In the genomic region with DNA sequence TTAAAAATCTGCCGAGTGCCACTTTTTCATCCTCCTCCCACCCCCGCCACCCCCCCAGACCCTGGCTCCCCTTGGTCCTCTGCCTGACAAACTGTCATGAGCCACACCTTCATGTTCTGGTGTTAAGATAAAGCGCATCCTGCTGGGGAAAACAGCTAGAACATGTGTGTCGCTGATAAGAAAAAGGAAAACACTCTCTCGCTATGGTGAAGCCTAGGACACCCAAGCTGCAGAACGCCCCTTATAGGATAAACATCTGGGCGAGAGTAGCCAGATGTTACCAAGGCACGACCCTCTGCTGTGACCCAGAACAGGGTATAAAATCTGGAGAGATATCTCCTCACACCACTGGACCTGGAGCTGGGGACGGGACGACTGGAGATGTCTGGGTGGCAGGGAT, we compare ENCODE assay signal across 11 mouse cellular contexts.
DNase-seq lines count a peak whose midpoint lies in the region; ATAC-seq and TF ChIP-seq lines count a peak whose summit lies in the region.
"Had no signal": no experiment of that assay in that cellular context is flagged by ENCODE, and none has a peak within 500 bp of the region (broad histone marks: within the 10 kb centered on the region; RNA-seq: fewer than 3 reads in every experiment).

No protein-coding gene starts in this region.

- peaks cover 59% of the 10 kb centered on the region for H3K4me1 ChIP-seq in hindbrain, embryonic 10.5 days (replicated peaks)
- peaks cover 42% of the 10 kb centered on the region for H3K4me1 ChIP-seq in hindbrain, embryonic 12.5 days
- H3K4me1 ChIP-seq in MEL (ENCODE audit: control insufficient read depth in 1 of 2, insufficient read depth in 2 of 2, low read length in 2 of 2), result peaks cover 8 to 53% of the 10 kb centered on the region in 2 experiments
- H3K4me1 ChIP-seq in embryonic facial prominence, embryonic 11.5 days (ENCODE audit: control insufficient read depth, insufficient read depth, low read length), result peaks cover under 1% of the 10 kb centered on the region; the same call in 1 of the 2 replicates
- peaks cover 80% of the 10 kb centered on the region for H3K4me1 ChIP-seq in liver, embryonic 12.5 days
- peaks cover 18% of the 10 kb centered on the region for H3K4me1 ChIP-seq in forebrain, embryonic 12.5 days

- TF ChIP-seq CTCF in MEL (IDR thresholded peaks at IDR 0.05 in 2 of 3, conservative IDR thresholded peaks at IDR 0.05 in 1 of 3; ENCODE audit: control insufficient read depth in 1 of 3, insufficient read depth in 1 of 3, low read depth in 2 of 3, low read length in 3 of 3, poor library complexity in 1 of 3, severe bottlenecking in 1 of 3), result no peak

- peak; percentile 87 to 93 for TF ChIP-seq EP300 in MEL (IDR thresholded peaks at IDR 0.05; ENCODE audit: low read depth in 1 of 2, low read length in 2 of 2)

- H3K4me3 ChIP-seq in hindbrain, embryonic 10.5 days, result no peak overlapping the region
- H3K4me3 ChIP-seq in hindbrain, embryonic 12.5 days, result no peak overlapping the region
- no peak overlapping the region; a peak in 1 of 4 replicates for H3K4me3 ChIP-seq in MEL (ENCODE audit: control insufficient read depth in 1 of 2, insufficient read depth in 1 of 2, low read depth in 2 of 2, low read length in 2 of 2)
- no peak overlapping the region for H3K4me3 ChIP-seq in embryonic facial prominence, embryonic 11.5 days (ENCODE audit: low read depth, low read length)
- H3K4me3 ChIP-seq in liver, embryonic 12.5 days, result 0 out of 2 replicates have a peak overlapping the region, but pooled peaks have one; percentile 4
- no peak overlapping the region for H3K4me3 ChIP-seq in forebrain, embryonic 12.5 days (replicated peaks)
- H3K4me3 ChIP-seq: neural tube, embryonic 12.5 days had no signal

- H3K27me3 ChIP-seq in hindbrain, embryonic 10.5 days (ENCODE audit: insufficient read depth, poor library complexity, severe bottlenecking), result peaks cover 11% of the 10 kb centered on the region; the same call in 1 of the 2 replicates
- no peaks in the 10 kb centered on the region for H3K27me3 ChIP-seq in hindbrain, embryonic 12.5 days
- H3K27me3 ChIP-seq in MEL (ENCODE audit: control insufficient read depth in 1 of 2, insufficient read depth in 2 of 2, low read length in 2 of 2), result no peaks in the 10 kb centered on the region
- no peaks in the 10 kb centered on the region for H3K27me3 ChIP-seq in embryonic facial prominence, embryonic 11.5 days (ENCODE audit: control insufficient read depth, insufficient read depth, low read length)
- 0 out of 2 replicates have a peak, but pooled peaks cover 7% of the 10 kb centered on the region for H3K27me3 ChIP-seq in liver, embryonic 12.5 days (replicated peaks)
- H3K27me3 ChIP-seq in forebrain, embryonic 12.5 days, result no peaks in the 10 kb centered on the region
- H3K27me3 ChIP-seq: CH12.LX; neural tube, embryonic 12.5 days had no signal

- peak overlapping the region; percentile 50; the same call in 1 of the 2 replicates for H3K27ac ChIP-seq in hindbrain, embryonic 10.5 days
- no peak overlapping the region for H3K27ac ChIP-seq in hindbrain, embryonic 12.5 days
- peak overlapping the region; percentile 87 for H3K27ac ChIP-seq in MEL (ENCODE audit: control insufficient read depth, low read depth, low read length)
- H3K27ac ChIP-seq in embryonic facial prominence, embryonic 11.5 days (replicated peaks; ENCODE audit: low read depth, low read length), result 0 out of 2 replicates have a peak overlapping the region, but pooled peaks have one; percentile 28
- H3K27ac ChIP-seq in liver, embryonic 12.5 days, result peak overlapping the region; percentile 88
- H3K27ac ChIP-seq in forebrain, embryonic 12.5 days, result no peak overlapping the region
- H3K27ac ChIP-seq: neural tube, embryonic 12.5 days had no signal

- no peaks in the 10 kb centered on the region for H3K36me3 ChIP-seq in hindbrain, embryonic 10.5 days
- no peaks in the 10 kb centered on the region for H3K36me3 ChIP-seq in hindbrain, embryonic 12.5 days
- H3K36me3 ChIP-seq in MEL (ENCODE audit: control insufficient read depth in 1 of 2, insufficient read depth in 2 of 2, low read length in 2 of 2), result peaks cover 0 to 13% of the 10 kb centered on the region in 2 experiments; a peak in 2 of 4 replicates
- no peaks in the 10 kb centered on the region for H3K36me3 ChIP-seq in embryonic facial prominence, embryonic 11.5 days (replicated peaks; ENCODE audit: control insufficient read depth, insufficient read depth, low read depth, low read length)
- H3K36me3 ChIP-seq in liver, embryonic 12.5 days, result no peaks in the 10 kb centered on the region
- no peaks in the 10 kb centered on the region for H3K36me3 ChIP-seq in forebrain, embryonic 12.5 days (replicated peaks)
- H3K36me3 ChIP-seq: neural tube, embryonic 12.5 days had no signal

- DNase-seq in hindbrain, embryonic 10.5 days (ENCODE audit: low spot score), result no peak
- DNase-seq in MEL (ENCODE audit: low read depth, low spot score), result peak; percentile 83
- DNase-seq in embryonic facial prominence, embryonic 11.5 days (ENCODE audit: low spot score), result no peak
- no peak for DNase-seq in cerebellum, adult 11-12 months

- no peak overlapping the region for H3K9ac ChIP-seq in hindbrain, embryonic 12.5 days
- no peak overlapping the region for H3K9ac ChIP-seq in MEL (ENCODE audit: control insufficient read depth, low read depth, low read length, poor library complexity, severe bottlenecking)
- H3K9ac ChIP-seq in embryonic facial prominence, embryonic 11.5 days (replicated peaks; ENCODE audit: low read length), result no peak overlapping the region
- peak overlapping the region; percentile 42 for H3K9ac ChIP-seq in liver, embryonic 12.5 days
- H3K9ac ChIP-seq in forebrain, embryonic 12.5 days, result no peak overlapping the region
- H3K9ac ChIP-seq: neural tube, embryonic 12.5 days had no signal

- ATAC-seq in hindbrain, embryonic 12.5 days (ENCODE audit: low FRiP score), result no peak
- no peak for ATAC-seq in embryonic facial prominence, embryonic 11.5 days (replicated peaks; ENCODE audit: insufficient number of reproducible peaks, low FRiP score, low TSS enrichment, low read depth)
- ATAC-seq in liver, embryonic 12.5 days, result peak; percentile 88
- ATAC-seq in forebrain, embryonic 12.5 days (ENCODE audit: low FRiP score), result no peak
- no peak for ATAC-seq in inflammation-experienced regulatory T-cells, adult 6 months
- ATAC-seq: hindbrain, embryonic 16.5 days had no signal

- TF ChIP-seq RAD21 in MEL (IDR thresholded peaks at IDR 0.05; ENCODE audit: low read depth, low read length), result no peak

- WGBS in hindbrain, embryonic 10.5 days, result 72% methylated on average over 10 of the region's 10 CpGs
- WGBS in hindbrain, embryonic 12.5 days, result 65% methylated on average over 10 of the region's 10 CpGs
- WGBS in embryonic facial prominence, embryonic 11.5 days, result 62% methylated on average over 10 of the region's 10 CpGs
- WGBS in liver, embryonic 12.5 days (ENCODE audit: insufficient replicate concordance), result 12% methylated on average over 10 of the region's 10 CpGs
- 78% methylated on average over 10 of the region's 10 CpGs for WGBS in forebrain, embryonic 12.5 days

- no peaks in the 10 kb centered on the region for H3K79me2 ChIP-seq in MEL (ENCODE audit: control insufficient read depth, insufficient read depth, low read length, poor library complexity)

- no peaks in the 10 kb centered on the region for H3K9me3 ChIP-seq in hindbrain, embryonic 10.5 days
- no peaks in the 10 kb centered on the region for H3K9me3 ChIP-seq in hindbrain, embryonic 12.5 days (replicated peaks)
- no peaks in the 10 kb centered on the region for H3K9me3 ChIP-seq in MEL (replicated peaks; ENCODE audit: insufficient read depth, low read length)
- no peaks in the 10 kb centered on the region for H3K9me3 ChIP-seq in embryonic facial prominence, embryonic 11.5 days (replicated peaks; ENCODE audit: control insufficient read depth, low read length)
- H3K9me3 ChIP-seq in liver, embryonic 12.5 days (replicated peaks), result no peaks in the 10 kb centered on the region
- H3K9me3 ChIP-seq in forebrain, embryonic 12.5 days, result no peaks in the 10 kb centered on the region
- H3K9me3 ChIP-seq: neural tube, embryonic 12.5 days had no signal

- no peak overlapping the region for H3K4me2 ChIP-seq in hindbrain, embryonic 12.5 days (replicated peaks)
- H3K4me2 ChIP-seq in embryonic facial prominence, embryonic 11.5 days (ENCODE audit: low read depth, low read length), result no peak overlapping the region
- H3K4me2 ChIP-seq in liver, embryonic 12.5 days, result peak overlapping the region; percentile 55
- no peak overlapping the region for H3K4me2 ChIP-seq in forebrain, embryonic 12.5 days
- H3K4me2 ChIP-seq: neural tube, embryonic 12.5 days had no signal

- no peak for TF ChIP-seq POLR2A in MEL (IDR thresholded peaks at IDR 0.05; ENCODE audit: control insufficient read depth in 1 of 2, insufficient read depth in 1 of 2, low read depth in 1 of 2, low read length in 2 of 2, poor library complexity in 1 of 2)

TF ChIP-seq in MEL, 35 proteins besides CTCF, POLR2A, EP300 and RAD21 (continues in another document):
- TF ChIP-seq POLR2AphosphoS5 (IDR thresholded peaks at IDR 0.05; ENCODE audit: borderline replicate concordance, low read depth, low read length) (no peak), MAFK (IDR thresholded peaks at IDR 0.05; ENCODE audit: borderline replicate concordance, low read depth, low read length) (no peak), USF2 (IDR thresholded peaks at IDR 0.05; ENCODE audit: borderline replicate concordance in 1 of 2, insufficient read depth in 1 of 2, low read depth in 1 of 2, low read length in 2 of 2) (no peak), RCOR1 (IDR thresholded peaks at IDR 0.05; ENCODE audit: low read depth, low read length) (peak; percentile 68; the same call in 1 of the 2 replicates), JUND (IDR thresholded peaks at IDR 0.05; ENCODE audit: low read depth, low read length) (no peak), SIN3A (IDR thresholded peaks at IDR 0.05; ENCODE audit: low read length) (peak; percentile 66; the same call in 1 of the 2 replicates), MAX (IDR thresholded peaks at IDR 0.05; ENCODE audit: low read length) (0 out of 2 replicates have a peak, but pooled peaks have one; percentile 29), TCF12 (IDR thresholded peaks at IDR 0.05; ENCODE audit: low read depth, low read length) (peak; percentile 93), GATA1 (IDR thresholded peaks at IDR 0.05; ENCODE audit: low read depth, low read length) (peak; percentile 89), BHLHE40 (IDR thresholded peaks at IDR 0.05; ENCODE audit: borderline replicate concordance, low read depth, low read length) (no peak), KAT2A (conservative IDR thresholded peaks at IDR 0.05; ENCODE audit: low read depth, low read length) (no peak), ZMIZ1 (IDR thresholded peaks at IDR 0.05; ENCODE audit: low read depth, low read length) (no peak), NELFE (IDR thresholded peaks at IDR 0.05; ENCODE audit: low read depth, low read length) (no peak), CHD2 (IDR thresholded peaks at IDR 0.05; ENCODE audit: low read length) (no peak), MAZ (IDR thresholded peaks at IDR 0.05; ENCODE audit: low read depth, low read length) (no peak), ETS1 (IDR thresholded peaks at IDR 0.05; ENCODE audit: low read depth, low read length) (peak; percentile 94), UBTF (IDR thresholded peaks at IDR 0.05; ENCODE audit: borderline replicate concordance, insufficient read depth, low read depth, low read length) (no peak)

Comparison
In these comparisons a context has a peak if more than half of its experiments do, and no peak if none do; other contexts are left out.
1. H3K27ac ChIP-seq: peak in hindbrain, embryonic 10.5 days (single experiment), MEL (single experiment), embryonic facial prominence, embryonic 11.5 days (single experiment) and liver, embryonic 12.5 days (single experiment); none in hindbrain, embryonic 12.5 days (single experiment) and forebrain, embryonic 12.5 days (single experiment).